23 mouse cellular contexts compared by ENCODE assay signal in genomic region chr17:30053871-30054270, GRCm38 (mm10). TPM values are rescaled to one million over a fixed set of nuclear protein-coding genes. Genes with fewer than 3 reads are reported as not detected.
DNase-seq lines count a peak whose midpoint lies in the region; ATAC-seq and TF ChIP-seq lines count a peak whose summit lies in the region.
"Had no signal": no experiment of that assay in that cellular context is flagged by ENCODE, and none has a peak within 500 bp of the region (broad histone marks: within the 10 kb centered on the region; RNA-seq: fewer than 3 reads in every experiment).

No protein-coding gene starts in this region.

- H3K9ac ChIP-seq in heart, embryonic 13.5 days = no peak overlapping the region
- H3K9ac ChIP-seq: embryonic facial prominence, embryonic 15.5 days; forebrain, postnatal 0 days; limb, embryonic 13.5 days; liver, postnatal 0 days had no signal

- H3K27me3 ChIP-seq in heart, embryonic 13.5 days (replicated peaks) = no peaks in the 10 kb centered on the region
- no peaks in the 10 kb centered on the region for H3K27me3 ChIP-seq in cerebellum, adult 2 months (ENCODE audit: control insufficient read depth, insufficient read depth, low read length)
- H3K27me3 ChIP-seq: embryonic facial prominence, embryonic 15.5 days; limb, embryonic 13.5 days had no signal

- peaks cover 14% of the 10 kb centered on the region for H3K36me3 ChIP-seq in heart, embryonic 13.5 days

- no peaks in the 10 kb centered on the region for H3K9me3 ChIP-seq in heart, embryonic 13.5 days
- H3K9me3 ChIP-seq: embryonic facial prominence, embryonic 15.5 days; forebrain, embryonic 10.5 days; heart, embryonic 10.5 days; limb, embryonic 13.5 days had no signal

- ATAC-seq in heart, embryonic 13.5 days (ENCODE audit: extremely low read depth, insufficient number of reproducible peaks, low FRiP score, low TSS enrichment) = no peak
- ATAC-seq: forebrain, postnatal 0 days; hindbrain, embryonic 16.5 days; liver, postnatal 0 days; midbrain, embryonic 16.5 days had no signal

- H3K27ac ChIP-seq in heart, embryonic 13.5 days (replicated peaks) = 0 out of 2 replicates have a peak overlapping the region, but pooled peaks have one; percentile 10
- H3K27ac ChIP-seq in cerebellum, adult 2 months (ENCODE audit: insufficient read depth, low read length) = no peak overlapping the region
- H3K27ac ChIP-seq: embryonic facial prominence, embryonic 15.5 days; forebrain, embryonic 10.5 days; heart, embryonic 10.5 days; kidney, postnatal 0 days; limb, embryonic 13.5 days had no signal

- no peak for TF ChIP-seq CTCF in cerebellum, adult 2 months (IDR thresholded peaks at IDR 0.05; ENCODE audit: borderline replicate concordance, insufficient read depth, low read depth, low read length)

- TF ChIP-seq POLR2A in cerebellum, adult 2 months (IDR thresholded peaks at IDR 0.05; ENCODE audit: borderline replicate concordance, insufficient read depth, low read length) = no peak

- H3K4me3 ChIP-seq in heart, embryonic 13.5 days = no peak overlapping the region
- no peak overlapping the region for H3K4me3 ChIP-seq in cerebellum, adult 2 months (replicated peaks; ENCODE audit: insufficient read depth, low read depth, low read length)
- H3K4me3 ChIP-seq: embryonic facial prominence, embryonic 15.5 days; forebrain, embryonic 10.5 days; heart, embryonic 10.5 days; limb, embryonic 13.5 days had no signal

- peaks cover 60% of the 10 kb centered on the region for H3K4me1 ChIP-seq in heart, embryonic 13.5 days
- H3K4me1 ChIP-seq in cerebellum, adult 2 months (ENCODE audit: control insufficient read depth, insufficient read depth, low read length) = peaks cover 10% of the 10 kb centered on the region; the same call in 1 of the 2 replicates

- DNase-seq in heart, adult 9 months (ENCODE audit: low spot score in 2 of 2) = no peak
- DNase-seq in 3134 (ENCODE audit: extremely low read depth, insufficient read length, low spot score) = peak; percentile 53
- peak; percentile 62 for DNase-seq in 3T3-L1 (ENCODE audit: low read depth, low spot score)
- DNase-seq in fibroblast of lung, adult 2 months (ENCODE audit: low read depth) = peak; percentile 51
- DNase-seq in ovary, postnatal 14 days (ENCODE audit: low spot score) = no peak
- DNase-seq in cerebellum, adult 2 months = no peak
- DNase-seq: adrenal gland, postnatal 10 days; cerebellum, adult 11-12 months; cerebellum, postnatal 36 days; gastrocnemius, postnatal 10 days; heart, postnatal 36 days; kidney, adult 18-20 months; liver, postnatal 0 days; thymus, postnatal 25 days had no signal

- 83% methylated on average over 2 of the region's 2 CpGs for WGBS in heart, embryonic 13.5 days
- WGBS in cerebellum, adult 2 months = 82% methylated on average over 2 of the region's 2 CpGs

- H3K4me2 ChIP-seq in heart, embryonic 13.5 days = no peak overlapping the region
- H3K4me2 ChIP-seq: embryonic facial prominence, embryonic 15.5 days; limb, embryonic 13.5 days had no signal

RNA-seq across cellular contexts. Expression of gene Zfand3, which starts 49.3 kb away (rescaled TPM):
- polyA plus RNA-seq in heart, embryonic 13.5 days (2015; fragmentation: Nextera tagmentation; extraction: Ambion mirVana) = 52.5 and 55.7 TPM in 2 replicates
- polyA plus RNA-seq in cerebellum, adult 2 months (2012; rRNA removed) = 99.1 and 107 TPM in 2 replicates

Comparison
In these comparisons a context has a peak if more than half of its experiments do, and no peak if none do; other contexts are left out.
1. DNase-seq: peak in 3134 (single experiment), 3T3-L1 (single experiment) and fibroblast of lung, adult 2 months (single experiment); none in heart, adult 9 months (0 of 2), ovary, postnatal 14 days (single experiment) and cerebellum, adult 2 months (0 of 2).